Mouse (Mus musculus) kidney, adult 2 months (tissue): ENCODE data around the gene Gatad2a.

Experiments used
- CTCF ChIP-seq: fragments of 200-500 bp; conservative IDR thresholded peaks from 2 replicates; pipeline ENCODE4 v1.5.1; 2011; ENCODE audit warnings: low read depth, mild to moderate bottlenecking, control low read depth, low read length, moderate library complexity, mixed read lengths; ENCODE audit not compliant: insufficient read depth, insufficient read length
- POLR2A ChIP-seq: fragments of 200-500 bp; IDR thresholded peaks from one replicate; pipeline ENCODE4 v1.6.1; 2011; ENCODE audit warnings: low read depth, low read length, control low read depth

DNA sequence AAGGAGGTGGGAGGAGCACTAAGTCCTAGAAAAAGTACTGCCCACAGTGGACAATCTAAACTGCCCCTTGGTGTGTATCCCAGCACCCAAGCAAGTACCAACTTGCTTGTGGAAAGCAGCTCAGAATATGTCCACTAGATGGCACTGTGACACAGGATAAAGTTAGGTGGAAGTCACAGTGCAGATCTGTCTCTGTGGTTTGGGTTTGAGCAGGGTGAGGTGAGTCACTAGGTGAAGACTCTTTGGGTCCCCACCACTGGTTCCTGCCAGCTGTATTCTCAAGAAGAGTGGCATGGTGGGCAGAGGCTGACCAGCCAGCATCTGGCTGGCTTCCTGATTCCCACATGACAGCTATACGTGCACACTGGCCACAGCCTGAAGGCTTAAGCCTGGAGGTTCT lies 77.2 kb downstream of the Gatad2a start:
- no peak for TF ChIP-seq POLR2A
- peak; percentile 86 for TF ChIP-seq CTCF
